Mouse (Mus musculus) megakaryocyte, embryonic 14.5 days (primary cell): Measurements from ENCODE around the gene Lrp11.

Source experiments
- FLI1 ChIP-seq: IDR thresholded peaks from 2 replicates; pipeline ENCODE4 v1.6.1; 2012; ENCODE audit warnings: low read length, inconsistent platforms, mixed read lengths
- GATA1 ChIP-seq: IDR thresholded peaks from 3 replicates; pipeline ENCODE4 v1.6.1; 2012; ENCODE audit warnings: mixed read lengths, low read length, inconsistent platforms, borderline replicate concordance

DNA sequence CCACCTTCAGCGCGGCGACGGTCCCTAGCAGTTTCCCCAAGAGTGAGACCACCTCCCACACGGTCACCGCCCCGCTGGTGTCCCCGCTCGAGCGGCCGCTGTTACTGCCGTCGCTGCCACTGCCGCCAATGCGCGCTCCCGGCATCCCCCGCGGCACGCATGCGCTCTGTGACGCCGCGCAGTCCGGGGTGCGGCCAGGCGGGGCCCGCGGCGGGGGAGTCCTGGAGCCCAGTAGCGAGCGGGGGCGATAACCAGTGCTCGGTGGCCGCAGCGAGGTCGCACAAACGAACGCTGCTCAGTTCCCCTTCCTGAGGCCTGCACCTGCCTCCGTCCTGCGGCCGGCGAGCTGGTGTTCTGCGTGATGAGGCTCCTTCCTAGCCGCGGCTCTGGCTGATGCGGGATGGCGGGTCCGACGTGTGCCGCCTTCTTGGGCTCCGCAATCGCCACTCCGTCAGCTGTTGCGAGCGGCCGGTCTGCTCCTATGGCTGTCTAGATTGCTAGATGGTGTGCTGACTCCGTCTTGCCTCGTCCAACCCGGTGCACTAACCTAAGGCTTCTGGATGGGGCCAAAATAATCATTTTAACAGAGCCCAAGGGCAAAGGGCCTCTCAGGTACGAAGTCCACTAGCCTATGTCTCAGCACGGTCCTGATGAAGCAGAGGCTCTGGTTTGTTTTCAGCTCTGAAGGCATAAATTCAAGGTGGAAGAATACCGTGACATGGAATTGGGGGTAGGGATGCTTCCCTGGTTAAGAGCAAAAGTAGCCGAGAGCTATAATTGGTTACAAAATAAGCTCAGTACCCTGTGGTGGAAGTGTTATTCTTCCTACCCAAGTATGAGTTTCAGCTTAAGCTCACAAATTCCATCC is 73.8 kb downstream of the Lrp11 start:
- TF ChIP-seq GATA1: no peak
- no peak for TF ChIP-seq FLI1
